ENCODE assay signal across 24 mouse cellular contexts in genomic region chr15:24682167-24682566, GRCm38 (mm10).
"Had no signal": no experiment of that assay in that cellular context is flagged by ENCODE, and none has a peak within 500 bp of the region (broad histone marks: within the 10 kb centered on the region; RNA-seq: fewer than 3 reads in every experiment).

No protein-coding gene starts in this region.

- H3K4me1 ChIP-seq: heart, embryonic 10.5 days; heart, embryonic 12.5 days; hindbrain, embryonic 10.5 days; hindbrain, embryonic 12.5 days; intestine, embryonic 15.5 days; limb, embryonic 12.5 days; limb, embryonic 15.5 days; liver, embryonic 12.5 days had no signal

- ATAC-seq: hindbrain, embryonic 16.5 days; inflammation-experienced regulatory T-cells, adult 6 months; intestine, embryonic 15.5 days; intestine, postnatal 0 days; liver, embryonic 12.5 days had no signal

- H3K36me3 ChIP-seq: heart, embryonic 10.5 days; heart, embryonic 12.5 days; hindbrain, embryonic 10.5 days; hindbrain, embryonic 12.5 days; intestine, embryonic 15.5 days; limb, embryonic 12.5 days; limb, embryonic 15.5 days; liver, embryonic 12.5 days had no signal

- DNase-seq: gastrocnemius, adult 2 months; gastrocnemius, postnatal 10 days; gastrocnemius, postnatal 25 days; heart, adult 18-20 months; heart, postnatal 4 days; kidney, adult 18-20 months; kidney, adult 8-10 months; kidney, postnatal 10 days; kidney, postnatal 36 days; layer of hippocampus, adult 9-11 months; layer of hippocampus, postnatal 36 days; left cerebral cortex, postnatal 4 days had no signal

- H3K27me3 ChIP-seq: heart, embryonic 12.5 days; hindbrain, embryonic 12.5 days; intestine, embryonic 15.5 days; limb, embryonic 12.5 days; limb, embryonic 15.5 days; liver, embryonic 12.5 days had no signal

- H3K4me3 ChIP-seq: gastrocnemius, adult 2 months; heart, embryonic 10.5 days; heart, embryonic 12.5 days; hindbrain, embryonic 10.5 days; hindbrain, embryonic 12.5 days; intestine, embryonic 15.5 days; limb, embryonic 12.5 days; limb, embryonic 15.5 days; liver, embryonic 12.5 days had no signal

- H3K27ac ChIP-seq: gastrocnemius, adult 2 months; heart, embryonic 10.5 days; hindbrain, embryonic 10.5 days; hindbrain, embryonic 12.5 days; hindbrain, embryonic 14.5 days; intestine, embryonic 15.5 days; limb, embryonic 12.5 days; limb, embryonic 15.5 days; liver, embryonic 12.5 days had no signal

- H3K9ac ChIP-seq: heart, embryonic 12.5 days; hindbrain, embryonic 12.5 days; hindbrain, embryonic 14.5 days; intestine, embryonic 15.5 days; limb, embryonic 12.5 days; limb, embryonic 15.5 days; liver, embryonic 12.5 days had no signal

- H3K9me3 ChIP-seq: heart, embryonic 10.5 days; heart, embryonic 12.5 days; hindbrain, embryonic 10.5 days; hindbrain, embryonic 12.5 days; intestine, embryonic 15.5 days; limb, embryonic 12.5 days; limb, embryonic 15.5 days; liver, embryonic 12.5 days had no signal

- H3K4me2 ChIP-seq: heart, embryonic 12.5 days; hindbrain, embryonic 12.5 days; hindbrain, embryonic 14.5 days; intestine, embryonic 15.5 days; limb, embryonic 12.5 days; limb, embryonic 15.5 days; liver, embryonic 12.5 days had no signal
